Mouse (Mus musculus) limb, embryonic 11.5 days (tissue): ENCODE data around the gene Cd81. TPM values are rescaled to one million over a fixed set of nuclear protein-coding genes. Genes with fewer than 3 reads are reported as not detected.

ENCODE experiments used
- ATAC-seq: fragments of 200-750 bp; cut with Nextera tagmentation; 2 replicates; pipeline ENCODE4 v1.8.0; 2017; ENCODE audit warnings: low read depth; ENCODE audit not compliant: insufficient number of reproducible peaks, low FRiP score, low TSS enrichment
- DNase-seq: peaks from one replicate; pipeline ENCODE4 v3.0.0-alpha.2; 2015; ENCODE audit warnings: low spot score
- H3K27ac ChIP-seq: fragments of 300-500 bp; sonication (generic); replicated peaks from 2 replicates; pipeline ENCODE4 v1.5.1; 2014; ENCODE audit warnings: low read depth, mild to moderate bottlenecking, low read length
- H3K27me3 ChIP-seq: fragments of 300-500 bp; sonication (generic); 2 replicates; pipeline ENCODE4 v1.6.1; 2014; ENCODE audit warnings: mild to moderate bottlenecking, low read length, mixed read lengths; ENCODE audit not compliant: control insufficient read depth, insufficient read depth
- H3K36me3 ChIP-seq: fragments of 300-500 bp; sonication (generic); 2 replicates; pipeline ENCODE4 v1.6.1; 2014; ENCODE audit warnings: mild to moderate bottlenecking, low read length, moderate library complexity, mixed read lengths; ENCODE audit not compliant: control insufficient read depth, insufficient read depth
- H3K4me1 ChIP-seq: fragments of 300-500 bp; sonication (generic); 2 replicates; pipeline ENCODE4 v1.6.1; 2014; ENCODE audit warnings: low read length, mixed read lengths; ENCODE audit not compliant: control insufficient read depth, insufficient read depth
- H3K4me2 ChIP-seq: fragments of 300-500 bp; sonication (generic); 2 replicates; pipeline ENCODE4 v1.6.1; 2014; ENCODE audit warnings: low read depth, mild to moderate bottlenecking, moderate library complexity; ENCODE audit not compliant: severe bottlenecking
- H3K4me3 ChIP-seq: fragments of 300-500 bp; sonication (generic); 2 replicates; pipeline ENCODE4 v1.5.1; 2014; ENCODE audit warnings: low read depth, low read length
- H3K9ac ChIP-seq: fragments of 300-500 bp; sonication (generic); 2 replicates; pipeline ENCODE4 v1.6.1; 2014; ENCODE audit warnings: mild to moderate bottlenecking, low read length
- H3K9me3 ChIP-seq: fragments of 300-500 bp; sonication (generic); 2 replicates; pipeline ENCODE4 v1.6.1; 2016; ENCODE audit warnings: low read length; ENCODE audit not compliant: control insufficient read depth
- WGBS: fragments of 180-500 bp; shearing (Covaris S2); extraction: QIAGEN DNeasy Blood & Tissue Kit; methylation state at CpG from one replicate; pipeline ENCODE4 v1.1.7; 2014; 5-methylcytosine and 5-hydroxymethylcytosine counted together
- polyA plus RNA-seq: library from polyadenylated mRNA; unstranded; fragments of >200 nt; fragmentation: Nextera tagmentation; extraction: Ambion mirVana; gene quantifications from 2 replicates; pipeline ENCODE4 v1.2.1, GENCODE M21; 2014

The Cd81 gene
- polyA plus RNA-seq = 317 and 321 TPM in 2 replicates

DNA sequence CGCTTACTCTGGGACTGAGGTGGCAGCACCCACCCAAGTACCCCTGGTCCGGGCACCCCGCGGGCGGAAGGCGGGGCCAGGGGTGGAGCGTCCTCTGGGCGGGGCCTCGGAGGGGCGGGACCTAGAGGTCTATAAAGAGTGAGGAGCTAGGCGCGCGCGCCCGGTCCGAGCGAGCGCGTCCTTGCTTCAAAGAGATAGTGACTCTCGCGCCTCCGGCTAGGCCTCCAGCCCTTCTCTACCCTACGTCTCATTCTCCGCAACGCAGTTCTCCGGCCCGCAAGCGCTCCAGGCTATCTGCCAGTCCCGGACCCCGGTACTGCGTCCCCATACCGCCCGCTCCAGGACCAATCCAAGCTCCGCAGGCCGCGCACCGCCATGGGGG lies at the start of gene Cd81:
Gene Cd81 (plus strand): TSS at position 114 of the 382 bp plus-strand sequence.
- peak within 1 kb of the TSS; percentile 75 for H3K27ac ChIP-seq
- peak within 1 kb of the TSS; percentile 98 for H3K4me3 ChIP-seq
- ATAC-seq (peak; percentile 90), DNase-seq (peak; percentile 88)
- H3K4me1 ChIP-seq = peaks cover 22% of the 10 kb centered on the region
- WGBS = under 1% methylated on average over 31 of the region's 37 CpGs
- H3K27me3 ChIP-seq = no peaks in the 10 kb centered on the region
- H3K4me2 ChIP-seq = peak within 1 kb of the TSS; percentile 89
- H3K9ac ChIP-seq = peak within 1 kb of the TSS; percentile 91
- no peaks in the 10 kb centered on the region for H3K36me3 ChIP-seq
- no peaks in the 10 kb centered on the region for H3K9me3 ChIP-seq

DNA sequence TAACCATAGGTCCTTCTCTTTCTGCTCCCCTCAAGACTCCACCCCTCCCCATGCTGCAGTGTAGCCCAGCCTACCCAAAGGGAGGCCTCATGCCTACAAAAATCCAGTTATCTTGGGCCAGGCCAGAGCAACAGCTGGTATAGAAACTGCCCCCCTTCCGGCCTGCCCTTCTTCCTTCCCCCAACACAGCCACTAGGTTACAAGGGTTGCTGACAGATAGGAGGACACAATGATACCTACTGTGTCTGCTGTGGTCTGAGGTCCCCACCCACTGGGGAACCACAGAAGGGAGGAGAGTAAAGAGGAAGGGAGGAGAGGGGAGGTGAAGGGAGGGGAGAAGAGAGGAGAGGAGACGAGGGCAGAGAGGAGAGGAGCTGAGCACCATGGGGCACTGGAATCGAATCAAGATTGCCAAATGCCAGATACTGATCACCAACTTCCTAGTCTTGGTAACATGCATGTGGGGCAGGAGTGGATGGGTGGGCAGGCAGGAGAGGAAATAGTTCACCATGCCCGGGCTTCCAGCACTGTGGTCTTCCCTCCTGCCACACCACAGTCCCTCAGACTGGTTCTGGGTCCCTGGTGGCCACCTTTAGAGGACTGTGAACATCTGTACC lies 47.7 kb upstream of the Cd81 start, which contains the start of gene Tspan32:
Gene Tspan32 (plus strand): TSS at position 320 of the 617 bp plus-strand sequence.
- H3K27ac ChIP-seq = no peak within 1 kb of the TSS
- ATAC-seq (no peak), DNase-seq (no peak)
- WGBS = 83% methylated on average over 4 of the region's 4 CpGs
- H3K9me3 ChIP-seq = no peaks in the 10 kb centered on the region
- H3K9ac ChIP-seq = no peak within 1 kb of the TSS; the same call in 1 of the 2 replicates
- H3K36me3 ChIP-seq = no peaks in the 10 kb centered on the region
- H3K4me3 ChIP-seq = no peak within 1 kb of the TSS; the same call in 1 of the 2 replicates
- H3K4me1 ChIP-seq = peaks cover 25% of the 10 kb centered on the region
- no peaks in the 10 kb centered on the region for H3K27me3 ChIP-seq
- H3K4me2 ChIP-seq = no peak within 1 kb of the TSS

DNA sequence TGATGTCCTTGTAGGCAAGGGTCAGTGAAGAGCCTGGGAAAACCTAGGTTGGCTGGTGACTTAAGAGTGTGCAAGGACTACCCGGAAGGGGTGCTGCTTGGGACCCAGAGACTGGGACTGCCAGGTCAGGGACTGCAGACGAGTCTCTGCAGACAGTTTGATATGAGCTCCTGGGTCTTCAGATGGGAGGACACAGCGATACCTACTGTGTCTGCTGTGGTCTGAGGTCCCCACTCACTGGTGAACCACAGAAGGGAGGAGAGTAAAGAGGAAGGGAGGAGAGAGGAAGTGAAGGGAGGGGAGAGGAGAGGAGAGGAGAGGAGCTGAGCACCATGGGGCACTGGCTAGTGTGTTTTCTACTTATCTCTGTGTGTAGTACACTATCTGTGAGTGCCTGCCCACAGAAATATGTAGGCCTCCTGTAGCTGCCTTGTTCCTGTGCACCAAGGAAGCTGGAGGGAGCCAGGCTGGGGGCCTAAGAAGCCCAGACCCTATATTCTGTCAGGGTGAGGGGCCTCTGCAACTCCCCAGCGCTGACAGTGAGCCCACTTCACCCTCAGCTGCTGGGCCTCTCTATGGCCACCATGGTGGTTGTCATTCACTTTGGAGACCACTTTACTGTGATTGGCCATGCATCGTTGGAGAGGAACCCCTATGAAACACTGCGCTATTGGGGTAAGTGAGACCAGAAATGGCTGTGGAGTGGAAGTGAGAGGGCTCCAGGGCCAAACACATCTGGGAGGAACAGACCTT lies 47.0 kb upstream of the Cd81 start:
- no peak overlapping the region; the same call in 1 of the 2 replicates for H3K9ac ChIP-seq
- no peak overlapping the region for H3K27ac ChIP-seq
- H3K9me3 ChIP-seq = no peaks in the 10 kb centered on the region
- DNase-seq (no peak), ATAC-seq (no peak)
- H3K36me3 ChIP-seq = no peaks in the 10 kb centered on the region
- no peaks in the 10 kb centered on the region for H3K27me3 ChIP-seq
- peaks cover 28% of the 10 kb centered on the region for H3K4me1 ChIP-seq
- H3K4me3 ChIP-seq = no peak overlapping the region; the same call in 1 of the 2 replicates
- no peak overlapping the region for H3K4me2 ChIP-seq
- whole genome bisulfite sequencing = 84% methylated on average over 6 of the region's 6 CpGs

DNA sequence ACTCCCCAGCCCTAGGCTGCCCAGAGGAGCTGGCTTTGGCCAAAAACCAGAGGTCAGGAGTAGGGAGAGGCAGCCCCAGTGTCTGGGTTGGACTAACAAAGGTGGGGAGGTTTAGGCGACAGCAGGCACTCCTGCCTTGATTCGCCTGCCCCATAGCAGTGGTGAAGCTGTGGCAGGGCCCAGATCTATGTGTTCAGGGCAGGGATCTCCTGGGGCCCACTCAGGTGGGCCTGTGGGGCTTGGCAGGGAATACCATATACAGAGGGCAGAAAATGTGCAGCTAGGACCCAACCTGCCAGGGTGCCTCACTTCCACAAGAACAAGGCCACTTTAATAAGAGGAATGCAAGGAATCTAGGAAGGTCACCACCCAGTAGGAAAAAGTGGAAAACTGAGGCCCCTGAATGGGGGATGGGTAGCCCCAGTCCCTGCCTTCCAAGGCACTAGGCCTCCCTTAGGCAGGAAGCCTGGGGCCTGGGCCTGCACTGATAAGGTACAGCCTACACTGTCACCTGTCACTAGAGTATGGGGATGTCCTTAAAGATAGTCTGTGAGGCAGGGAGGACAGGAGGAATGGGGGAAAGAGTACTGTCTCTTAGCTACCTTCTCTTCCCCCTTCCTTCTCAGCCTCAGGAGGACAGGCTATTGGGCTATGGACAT lies 46.3 kb upstream of the Cd81 start:
- no peak for ATAC-seq
- H3K4me3 ChIP-seq = no peak overlapping the region; the same call in 1 of the 2 replicates
- H3K27ac ChIP-seq = 0 out of 2 replicates have a peak overlapping the region, but pooled peaks have one; percentile 12

DNA sequence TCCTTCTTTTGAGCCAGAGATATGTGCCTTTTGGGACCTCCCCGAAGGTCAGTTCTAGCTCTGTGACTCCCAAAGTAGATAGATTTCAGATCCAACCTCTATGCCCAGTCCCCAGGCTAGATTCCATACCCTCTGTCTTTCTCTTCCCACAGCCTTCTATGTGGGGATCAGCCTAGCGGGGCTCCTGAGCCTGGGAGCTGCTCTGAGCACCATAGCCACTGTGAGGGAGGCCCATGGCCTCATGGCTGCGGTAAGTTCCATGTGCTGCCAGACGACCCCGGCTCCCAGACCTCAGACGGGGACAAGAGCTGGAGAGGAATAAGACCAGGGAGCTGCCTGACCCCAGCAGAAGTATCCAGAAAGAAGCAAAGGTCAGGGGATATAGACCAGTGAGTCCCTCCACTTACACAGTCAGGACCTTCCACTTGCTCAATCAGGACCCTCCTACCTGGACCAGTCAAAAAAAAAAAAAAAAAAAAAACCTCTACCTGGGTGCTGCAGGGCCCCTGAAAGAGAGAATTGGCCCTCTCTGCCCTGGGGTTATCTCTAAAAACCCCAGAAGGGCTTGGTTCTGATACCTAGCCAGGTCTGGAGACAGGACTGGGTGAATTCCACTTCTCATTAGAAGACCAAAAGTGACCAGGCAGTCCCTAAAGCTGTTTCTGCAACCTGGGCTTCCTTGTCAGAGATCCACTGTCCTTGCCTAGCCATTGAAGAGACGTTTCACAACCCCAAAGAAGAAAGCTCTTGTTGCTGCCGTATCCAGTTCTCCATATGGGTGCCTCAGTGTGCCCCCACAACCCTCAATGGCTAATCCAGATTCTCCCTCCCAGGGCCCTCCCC lies 45.6 kb upstream of the Cd81 start:
- Histone ChIP-seq H3K9ac (peak overlapping the region; percentile 1; the same call in 1 of the 2 replicates), H3K27me3 (no peaks in the 10 kb centered on the region), H3K9me3 (no peaks in the 10 kb centered on the region), H3K4me1 (peaks cover 31% of the 10 kb centered on the region), H3K27ac (peak overlapping the region; percentile 99; the same call in 1 of the 2 replicates), H3K4me3 (no peak overlapping the region), H3K36me3 (no peaks in the 10 kb centered on the region), H3K4me2 (peak overlapping the region; percentile 15; the same call in 1 of the 2 replicates)
- WGBS = 84% methylated on average over 8 of the region's 8 CpGs
- DNase-seq = no peak
- no peak for ATAC-seq

More for the DNA sequence above, 46.3 kb upstream of the Cd81 start:
- H3K4me2 ChIP-seq = peak overlapping the region; percentile 15; the same call in 1 of the 2 replicates
- no peaks in the 10 kb centered on the region for H3K9me3 ChIP-seq
- H3K4me1 ChIP-seq = peaks cover 31% of the 10 kb centered on the region
- WGBS = 91% methylated on average over 2 of the region's 2 CpGs
- no peak overlapping the region; the same call in none of the 2 replicates for H3K9ac ChIP-seq
- no peak for DNase-seq
- no peaks in the 10 kb centered on the region for H3K27me3 ChIP-seq
- no peaks in the 10 kb centered on the region for H3K36me3 ChIP-seq

DNA sequence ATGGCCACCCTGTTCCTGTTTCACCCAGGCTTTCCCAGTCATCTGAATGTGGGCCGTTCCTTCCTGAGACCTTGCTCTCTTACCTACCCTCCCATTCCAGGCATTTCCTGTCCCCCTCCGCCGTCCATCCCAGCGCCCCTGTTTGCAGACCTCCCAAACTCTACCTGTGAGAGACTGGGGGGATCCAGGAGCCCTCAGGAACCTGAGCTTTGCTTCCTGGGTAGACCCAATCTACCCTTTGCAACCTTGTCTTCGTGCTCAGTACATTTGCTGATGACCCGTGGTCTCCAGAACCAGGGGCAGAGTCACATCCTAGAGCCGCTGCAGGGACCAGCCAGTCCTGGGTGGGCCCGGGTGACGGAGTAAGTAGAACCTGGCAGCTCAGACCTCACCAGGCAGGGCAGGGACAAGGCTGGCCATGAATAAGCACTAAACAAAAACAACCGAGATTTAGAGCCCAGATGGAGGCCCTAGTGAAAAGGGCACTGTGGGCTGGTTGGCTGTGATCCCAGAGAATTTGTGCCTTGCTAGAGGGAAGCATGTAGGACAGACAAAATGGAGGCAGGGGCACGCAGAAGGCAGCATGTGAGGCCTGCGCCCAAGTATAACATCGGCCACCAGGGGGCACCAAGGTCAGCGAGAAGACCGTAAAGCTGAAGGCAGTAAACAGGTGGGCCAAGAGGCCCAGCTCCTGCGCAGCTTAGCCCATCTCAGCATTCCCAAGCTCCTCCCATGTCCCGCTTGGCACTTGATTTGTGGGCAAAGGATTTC lies 44.8 kb upstream of the Cd81 start:
- DNase-seq = peak; percentile 98
- peaks cover 31% of the 10 kb centered on the region for H3K4me1 ChIP-seq
- H3K4me3 ChIP-seq = no peak overlapping the region; the same call in 1 of the 2 replicates
- peak; percentile 72 for ATAC-seq
- no peaks in the 10 kb centered on the region for H3K36me3 ChIP-seq
- H3K4me2 ChIP-seq = peak overlapping the region; percentile 42
- H3K27ac ChIP-seq = peak overlapping the region; percentile 99
- peak overlapping the region; percentile 53 for H3K9ac ChIP-seq
- no peaks in the 10 kb centered on the region for H3K9me3 ChIP-seq
- WGBS = 38% methylated on average over 17 of the region's 17 CpGs
- no peaks in the 10 kb centered on the region for H3K27me3 ChIP-seq

DNA sequence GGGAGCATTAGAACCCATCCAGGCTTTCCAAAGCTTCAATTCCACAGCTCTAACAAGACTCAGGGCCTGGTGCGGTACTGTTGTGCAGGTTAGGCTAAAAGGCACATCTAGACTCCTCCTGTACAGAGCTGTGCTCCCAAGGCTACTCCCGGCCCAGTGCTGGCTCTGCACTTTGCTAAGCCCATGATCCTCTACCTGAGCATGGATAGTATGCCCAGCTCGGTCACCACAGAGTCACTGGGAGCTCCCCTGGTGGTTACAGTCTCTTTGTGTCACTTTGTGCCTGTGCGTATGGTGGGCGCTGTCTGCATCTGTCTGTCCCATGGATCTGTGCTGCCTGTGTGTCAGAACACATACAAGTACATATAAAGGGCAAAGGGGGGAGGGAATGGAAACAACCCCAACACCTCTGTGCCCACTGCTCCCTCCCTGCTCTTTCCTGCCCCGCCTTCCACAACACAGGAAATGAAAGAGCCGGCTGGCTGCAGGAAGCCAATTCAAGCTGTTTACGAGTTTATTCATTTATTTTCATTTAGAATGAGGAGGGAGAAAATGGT lies 44.1 kb upstream of the Cd81 start:
- Histone ChIP-seq H3K4me3 (peak overlapping the region; percentile 7; the same call in 1 of the 2 replicates), H3K27ac (peak overlapping the region; percentile 99), H3K9ac (peak overlapping the region; percentile 53), H3K27me3 (no peaks in the 10 kb centered on the region), H3K4me2 (peak overlapping the region; percentile 42), H3K36me3 (no peaks in the 10 kb centered on the region), H3K4me1 (peaks cover 31% of the 10 kb centered on the region), H3K9me3 (no peaks in the 10 kb centered on the region)
- ATAC-seq = peak; percentile 77
- WGBS = 19% methylated on average over 8 of the region's 8 CpGs
- DNase-seq = peak; percentile 81
